Mouse (Mus musculus): ENCODE results near the gene Dusp15.

The Dusp15 gene

DNA sequence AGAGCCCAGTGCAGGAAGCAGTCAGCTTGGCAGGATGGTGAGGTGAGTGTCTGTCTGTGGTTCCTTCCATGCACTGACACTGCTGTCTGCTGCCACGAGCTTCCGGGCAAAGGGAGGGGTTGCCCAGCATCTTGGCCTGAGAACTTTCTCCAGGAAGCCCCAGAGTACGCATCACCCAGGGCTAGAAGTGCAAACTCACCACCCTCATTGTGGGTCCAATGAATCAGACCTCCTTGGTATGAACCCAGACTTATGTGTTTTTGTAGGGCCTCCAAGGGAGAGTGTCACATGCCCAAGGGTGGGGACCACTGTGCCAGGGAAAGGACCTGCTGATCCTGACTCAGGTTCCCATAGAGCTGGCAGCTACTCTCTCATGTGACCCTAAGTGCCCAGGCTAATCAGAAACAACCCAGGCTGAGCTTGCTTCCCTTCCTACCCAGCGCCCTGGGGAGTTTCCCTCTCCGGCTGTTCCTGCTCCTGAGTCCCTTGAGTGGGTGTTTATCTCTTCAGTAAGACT is 47.3 kb downstream of the Dusp15 start:
- no peak for DNase-seq

GRCm38 (mm10) chr2:152903586-152903985 is 47.9 kb downstream of the Dusp15 start:
- no peak for DNase-seq

GRCm38 (mm10) chr2:152902658-152903057 is 48.8 kb downstream of the Dusp15 start:
- DNase-seq: no peak

DNA sequence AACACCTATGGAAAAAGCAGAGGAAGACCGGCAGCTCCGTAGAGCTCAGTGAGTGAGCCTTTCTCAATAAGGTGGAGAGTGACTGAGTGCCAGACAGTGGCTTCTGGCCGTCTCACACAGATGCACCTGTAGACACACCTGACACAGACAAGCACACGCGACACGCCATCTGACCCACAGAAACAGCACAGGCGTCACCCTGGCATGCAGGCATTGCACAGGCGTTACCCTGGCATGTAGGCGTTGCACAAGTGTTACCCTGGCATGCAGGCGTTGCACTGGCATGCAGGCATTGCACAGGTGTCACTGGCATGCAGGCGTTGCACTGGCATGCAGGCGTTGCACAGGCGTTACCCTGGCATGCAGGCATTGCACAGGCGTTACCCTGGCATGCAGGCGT is 50.2 kb downstream of the Dusp15 start:
- no peak for DNase-seq

- no peak for DNase-seq
These were observed 52.5 kb downstream of the Dusp15 start for GRCm38 (mm10) chr2:152899011-152899410.

- DNase-seq: no peak
These were observed 54.6 kb downstream of the Dusp15 start for GRCm38 (mm10) chr2:152896926-152897325.

GRCm38 (mm10) chr2:152895834-152896233 is 55.7 kb downstream of the Dusp15 start:
- no peak for DNase-seq

All from cerebellum, postnatal 36 days (tissue).